In genomic region chr1:170901536-170902238, GRCm38 (mm10) we compare ENCODE assay signal across 8 mouse cellular contexts. TPM values are rescaled to one million over a fixed set of nuclear protein-coding genes. Genes with fewer than 3 reads are reported as not detected.
DNase-seq lines count a peak whose midpoint lies in the region; ATAC-seq and TF ChIP-seq lines count a peak whose summit lies in the region.

No protein-coding gene starts in this region.

- DNase-seq in adipocyte (ENCODE audit: low spot score): peak; percentile 85
- DNase-seq in gastrocnemius, adult 8-10 months (ENCODE audit: low spot score in 2 of 2): peak; percentile 46 to 50
- DNase-seq in hindbrain, postnatal 0 days (ENCODE audit: low spot score): peak; percentile 92
- DNase-seq in left cerebral cortex, adult 11 months (ENCODE audit: low spot score): peak; percentile 73
- DNase-seq in lung, postnatal 4 days: peak; percentile 70 to 89
- peak; percentile 74 for DNase-seq in retina, postnatal 7 days (ENCODE audit: low read depth, low spot score)
- DNase-seq in urinary bladder, adult 2 months (ENCODE audit: low spot score): peak; percentile 66

- no peaks in the 10 kb centered on the region for H3K9me3 ChIP-seq in hindbrain, postnatal 0 days (ENCODE audit: low read length)

- peak overlapping the region; percentile 25; the same call in 1 of the 2 replicates for H3K4me2 ChIP-seq in hindbrain, postnatal 0 days (ENCODE audit: low read depth, low read length)

- H3K27ac ChIP-seq in cortical plate, adult 2 months (ENCODE audit: insufficient read depth, low read length): no peak overlapping the region
- H3K27ac ChIP-seq in hindbrain, postnatal 0 days: no peak overlapping the region

- no peak overlapping the region for H3K9ac ChIP-seq in hindbrain, postnatal 0 days (replicated peaks; ENCODE audit: low read length)

- H3K36me3 ChIP-seq in hindbrain, postnatal 0 days (ENCODE audit: insufficient read depth, low read length): no peaks in the 10 kb centered on the region

- H3K27me3 ChIP-seq in hindbrain, postnatal 0 days (ENCODE audit: insufficient read depth, low read length): peaks cover 3% of the 10 kb centered on the region; the same call in 1 of the 2 replicates

- 28% methylated on average over 10 of the region's 10 CpGs for WGBS in hindbrain, postnatal 0 days

- no peaks in the 10 kb centered on the region for H3K4me1 ChIP-seq in cortical plate, adult 2 months (ENCODE audit: control insufficient read depth, insufficient read depth, low read length)
- no peaks in the 10 kb centered on the region for H3K4me1 ChIP-seq in hindbrain, postnatal 0 days (ENCODE audit: insufficient read depth, low read length)

- ATAC-seq in hindbrain, postnatal 0 days: peak; percentile 67

- TF ChIP-seq CTCF in cortical plate, adult 2 months (IDR thresholded peaks at IDR 0.05; ENCODE audit: extremely low read depth, insufficient read depth, low read length): peak; percentile 83
- peak; percentile 85 for TF ChIP-seq CTCF in hindbrain, postnatal 0 days (IDR thresholded peaks at IDR 0.05; ENCODE audit: low read depth)

- no peak for TF ChIP-seq POLR2A in cortical plate, adult 2 months (IDR thresholded peaks at IDR 0.05; ENCODE audit: extremely low read depth, insufficient read depth, low read length)

- H3K4me3 ChIP-seq in cortical plate, adult 2 months (ENCODE audit: insufficient read depth, low read length): no peak overlapping the region
- H3K4me3 ChIP-seq in hindbrain, postnatal 0 days (ENCODE audit: low read length): no peak overlapping the region

RNA-seq across cellular contexts. Expression of gene Fcrlb, which starts 11.1 kb away (rescaled TPM):
- 1.0 and 1.1 TPM in 2 replicates for polyA plus RNA-seq in cortical plate, adult 2 months (2012; rRNA removed)
- not detected for total RNA-seq in gastrocnemius, adult 8-10 months (2022)
- 0.68 and 0.86 TPM in 2 replicates for total RNA-seq in hindbrain, postnatal 0 days (2014; rRNA removed)
- polyA plus RNA-seq in hindbrain, postnatal 0 days (2015; fragmentation: Nextera tagmentation; extraction: Ambion mirVana): 1.0 and 1.4 TPM in 2 replicates
- 0.07 and 0.23 TPM in 2 replicates for polyA plus RNA-seq in urinary bladder, adult 2 months (2012; rRNA removed)

RNA-seq across cellular contexts. Expression of gene Dusp12, which starts 16.3 kb away (rescaled TPM):
- 32.0 and 32.5 TPM in 2 replicates for polyA plus RNA-seq in cortical plate, adult 2 months (2012; rRNA removed)
- total RNA-seq in gastrocnemius, adult 8-10 months (2022): 1 to 10 TPM; 6.4 to 7.9 (median 6.8) TPM
- total RNA-seq in hindbrain, postnatal 0 days (2014; rRNA removed): 25.4 and 40.4 TPM in 2 replicates
- 32.0 and 34.4 TPM in 2 replicates for polyA plus RNA-seq in hindbrain, postnatal 0 days (2015; fragmentation: Nextera tagmentation; extraction: Ambion mirVana)
- polyA plus RNA-seq in urinary bladder, adult 2 months (2012; rRNA removed): 25.4 and 29.1 TPM in 2 replicates

RNA-seq across cellular contexts. Expression of gene Gm26620, which starts 16.8 kb away (rescaled TPM):
- polyA plus RNA-seq in cortical plate, adult 2 months (2012; rRNA removed): 0.81 and 0.83 TPM in 2 replicates
- total RNA-seq in gastrocnemius, adult 8-10 months (2022): under 1 TPM in 2 of 4 experiments, not detected in 2; 0.41 to 0.61 TPM
- 0.52 TPM in 1 of 2 replicates, not detected in the other for total RNA-seq in hindbrain, postnatal 0 days (2014; rRNA removed)
- 0.86 and 1.5 TPM in 2 replicates for polyA plus RNA-seq in hindbrain, postnatal 0 days (2015; fragmentation: Nextera tagmentation; extraction: Ambion mirVana)
- 0.81 and 1.0 TPM in 2 replicates for polyA plus RNA-seq in urinary bladder, adult 2 months (2012; rRNA removed)

RNA-seq across cellular contexts. Expression of gene Fcrla, which starts 25.7 kb away (rescaled TPM):
- 0.08 TPM in 1 of 2 replicates, not detected in the other for polyA plus RNA-seq in cortical plate, adult 2 months (2012; rRNA removed)
- not detected for total RNA-seq in gastrocnemius, adult 8-10 months (2022)
- total RNA-seq in hindbrain, postnatal 0 days (2014; rRNA removed): not detected in 2 replicates
- polyA plus RNA-seq in hindbrain, postnatal 0 days (2015; fragmentation: Nextera tagmentation; extraction: Ambion mirVana): not detected in 2 replicates
- 0.50 and 0.78 TPM in 2 replicates for polyA plus RNA-seq in urinary bladder, adult 2 months (2012; rRNA removed)

RNA-seq across cellular contexts. Expression of gene Atf6, which starts 34.1 kb away (rescaled TPM):
- 25.9 and 27.7 TPM in 2 replicates for polyA plus RNA-seq in cortical plate, adult 2 months (2012; rRNA removed)
- total RNA-seq in gastrocnemius, adult 8-10 months (2022): 10 to 100 TPM; 16.5 to 20.3 (median 18.0) TPM
- 15.7 and 17.8 TPM in 2 replicates for total RNA-seq in hindbrain, postnatal 0 days (2014; rRNA removed)
- polyA plus RNA-seq in hindbrain, postnatal 0 days (2015; fragmentation: Nextera tagmentation; extraction: Ambion mirVana): 6.1 and 6.3 TPM in 2 replicates
- 12.6 and 14.3 TPM in 2 replicates for polyA plus RNA-seq in urinary bladder, adult 2 months (2012; rRNA removed)
